Mouse (Mus musculus) heart, adult 18-20 months (tissue): ENCODE results near the gene Phgdh. TPM values are rescaled to one million over a fixed set of nuclear protein-coding genes. Genes with fewer than 3 reads are reported as not detected.
A peak's percentile ranks its signal among the peaks of the same experiment; 100 is the strongest.

Experiments
- DNase-seq, 2 experiments: peaks; one replicate each; pipeline ENCODE4 v3.0.0; 2021 to 2022; ENCODE audit warnings: mixed read lengths in 1 of 2
- total RNA-seq, 2 experiments: library from RNA; stranded (reverse); gene quantifications; 2 replicates each; pipeline ENCODE4 v1.2.3; 2021

The Phgdh gene
- total RNA-seq, 2 experiments from 2014 or later, result 2.5 to 2.8 TPM

GRCm38 (mm10) chr3:98295965-98296364, 43.8 kb downstream of the Phgdh start:
- DNase-seq, result no peak

GRCm38 (mm10) chr3:98291044-98291443, 48.7 kb downstream of the Phgdh start:
- DNase-seq, result no peak

GRCm38 (mm10) chr3:98283205-98283604, 56.6 kb downstream of the Phgdh start:
- no peak for DNase-seq

GRCm38 (mm10) chr3:98282422-98282821, 57.4 kb downstream of the Phgdh start:
- no peak for DNase-seq

- DNase-seq, result peak; percentile 72 to 77
These were observed 58.7 kb downstream of the Phgdh start for GRCm38 (mm10) chr3:98280933-98281678.

- DNase-seq, result peak; percentile 86 to 87
These were observed 59.4 kb downstream of the Phgdh start, which contains the start of gene Hmgcs2 for GRCm38 (mm10) chr3:98280204-98280932. TSS of gene Hmgcs2 (plus strand) at chr3:98280435.

GRCm38 (mm10) chr3:98279682-98280081, 60.1 kb downstream of the Phgdh start:
- peak; percentile 26 to 44 for DNase-seq

- no peak for DNase-seq
These were observed 66.0 kb downstream of the Phgdh start for GRCm38 (mm10) chr3:98273623-98274398.

- peak; percentile 56 to 64 for DNase-seq
These were observed 72.5 kb downstream of the Phgdh start for GRCm38 (mm10) chr3:98267249-98267651.

Other genes starting within 250 kb of the Phgdh start
- not detected for gene Adam30, start 179.4 kb downstream of the Phgdh start, total RNA-seq
- gene Reg4, start 117.8 kb downstream of the Phgdh start, total RNA-seq, result not detected
- gene Hmgcs2, start 59.6 kb downstream of the Phgdh start, total RNA-seq, result 10 to 100 TPM in 1 of 2 experiments, 1 to 10 TPM in 1; 8.5 to 16.1 TPM
- 1 to 10 TPM; 5.9 to 7.3 TPM for gene Zfp697, start 42.5 kb upstream of the Phgdh start, total RNA-seq
- not detected for gene Gm4450, start 117.1 kb upstream of the Phgdh start, total RNA-seq
- not detected for gene Hsd3b4, start 170.5 kb upstream of the Phgdh start, total RNA-seq
- not detected for gene Gm10681, start 248.8 kb upstream of the Phgdh start, total RNA-seq